Mouse (Mus musculus) kidney, embryonic 14.5 days (tissue): ENCODE results near the gene 1520401A03Rik. TPM values are rescaled to one million over a fixed set of nuclear protein-coding genes. Genes with fewer than 3 reads are reported as not detected.

Experiments
- ATAC-seq: fragments of 200-750 bp; cut with Nextera tagmentation; 2 replicates; pipeline ENCODE4 v1.8.0; 2017; ENCODE audit warnings: moderate number of reproducible peaks, mild to moderate bottlenecking, moderate TSS enrichment, moderate library complexity; ENCODE audit not compliant: low FRiP score, low TSS enrichment
- H3K27ac ChIP-seq: fragments of 300-500 bp; sonication (generic); 2 replicates; pipeline ENCODE4 v1.5.1; 2014; ENCODE audit warnings: low read depth, mild to moderate bottlenecking, low read length, moderate library complexity, mixed read lengths
- H3K27me3 ChIP-seq: fragments of 300-500 bp; sonication (generic); 2 replicates; pipeline ENCODE4 v1.6.1; 2014; ENCODE audit warnings: mild to moderate bottlenecking, low read length; ENCODE audit not compliant: control insufficient read depth, insufficient read depth
- H3K36me3 ChIP-seq: fragments of 300-500 bp; sonication (generic); 2 replicates; pipeline ENCODE4 v1.6.1; 2014; ENCODE audit warnings: low read length, mixed read lengths; ENCODE audit not compliant: control insufficient read depth, insufficient read depth
- H3K4me1 ChIP-seq: fragments of 300-500 bp; sonication (generic); 2 replicates; pipeline ENCODE4 v1.6.1; 2014; ENCODE audit warnings: low read length, mixed read lengths; ENCODE audit not compliant: control insufficient read depth, insufficient read depth
- H3K4me2 ChIP-seq: fragments of 300-500 bp; sonication (generic); replicated peaks from 2 replicates; pipeline ENCODE4 v1.6.1; 2014; ENCODE audit warnings: low read depth, mild to moderate bottlenecking, low read length
- H3K4me3 ChIP-seq: fragments of 300-500 bp; sonication (generic); 2 replicates; pipeline ENCODE4 v1.5.1; 2014; ENCODE audit warnings: mild to moderate bottlenecking, low read length
- H3K9ac ChIP-seq: fragments of 300-500 bp; sonication (generic); 2 replicates; pipeline ENCODE4 v1.6.1; 2014; ENCODE audit warnings: low read depth, mild to moderate bottlenecking, low read length, moderate library complexity
- H3K9me3 ChIP-seq: fragments of 300-500 bp; sonication (generic); 2 replicates; pipeline ENCODE4 v1.6.1; 2016; ENCODE audit warnings: low read length; ENCODE audit not compliant: control insufficient read depth
- WGBS: fragments of 180-500 bp; shearing (Covaris S2); extraction: QIAGEN DNeasy Blood & Tissue Kit; methylation state at CpG from one replicate; pipeline ENCODE4 v1.1.7; 2014; 5-methylcytosine and 5-hydroxymethylcytosine counted together
- polyA plus RNA-seq: library from polyadenylated mRNA; unstranded; fragments of >200 nt; fragmentation: Nextera tagmentation; extraction: Ambion mirVana; gene quantifications from 2 replicates; pipeline ENCODE4 v1.2.1, GENCODE M21; 2014

Gene 1520401A03Rik
- polyA plus RNA-seq, 1 experiment from 2014 or later: 0.15 TPM

DNA sequence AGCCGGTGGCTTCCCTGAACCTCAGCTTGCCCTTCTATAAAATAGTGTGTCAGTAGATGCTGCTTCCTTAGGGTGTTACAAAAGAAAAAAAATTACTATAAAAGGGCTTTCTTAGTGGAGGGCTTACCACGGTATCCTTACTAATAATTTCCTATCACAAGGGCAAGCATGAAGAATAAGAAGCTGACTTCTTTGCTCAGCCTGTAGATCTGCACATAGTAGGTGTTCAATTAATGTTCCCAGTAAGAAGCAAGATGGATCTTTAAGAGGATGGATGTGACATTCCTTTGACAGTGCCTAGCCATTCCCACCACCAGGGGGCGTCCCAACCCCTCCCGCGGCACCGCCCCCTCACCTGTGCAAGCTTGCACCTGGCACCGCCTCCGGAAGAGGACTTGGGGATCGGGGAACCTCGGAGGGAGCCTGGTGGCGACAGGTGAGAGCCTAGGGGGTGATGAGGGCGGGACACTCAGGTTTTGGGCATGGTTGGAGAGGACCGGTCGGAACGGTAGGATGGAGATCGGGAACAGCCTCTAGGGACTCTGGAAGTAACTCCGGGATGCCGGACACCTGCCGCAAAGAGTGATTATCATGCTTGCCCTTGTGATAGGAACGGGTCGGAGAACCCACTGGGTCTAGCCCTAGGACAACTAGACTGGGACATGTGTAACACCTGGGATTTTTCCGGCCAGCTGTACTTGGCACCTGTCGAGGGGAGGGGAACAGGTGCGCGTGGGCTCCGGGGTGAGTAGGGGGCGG is 62.3 kb downstream of the 1520401A03Rik start, which contains the start of gene Bicdl2:
Bicdl2 (plus strand) TSS at position 390 of the 759 bp plus-strand sequence.
- ATAC-seq: 0 out of 2 replicates have a peak, but pooled peaks have one; percentile 11
- peaks cover 37% of the 10 kb centered on the region for H3K27me3 ChIP-seq
- H3K27ac ChIP-seq: no peak within 1 kb of the TSS
- H3K4me2 ChIP-seq: peak within 1 kb of the TSS; percentile 43
- peak within 1 kb of the TSS; percentile 27 for H3K4me3 ChIP-seq
- no peaks in the 10 kb centered on the region for H3K36me3 ChIP-seq
- H3K9ac ChIP-seq: no peak within 1 kb of the TSS; the same call in 1 of the 2 replicates
- H3K4me1 ChIP-seq: no peaks in the 10 kb centered on the region; the same call in 1 of the 2 replicates
- 5% methylated on average over 27 of the region's 27 CpGs for WGBS
- H3K9me3 ChIP-seq: no peaks in the 10 kb centered on the region

DNA sequence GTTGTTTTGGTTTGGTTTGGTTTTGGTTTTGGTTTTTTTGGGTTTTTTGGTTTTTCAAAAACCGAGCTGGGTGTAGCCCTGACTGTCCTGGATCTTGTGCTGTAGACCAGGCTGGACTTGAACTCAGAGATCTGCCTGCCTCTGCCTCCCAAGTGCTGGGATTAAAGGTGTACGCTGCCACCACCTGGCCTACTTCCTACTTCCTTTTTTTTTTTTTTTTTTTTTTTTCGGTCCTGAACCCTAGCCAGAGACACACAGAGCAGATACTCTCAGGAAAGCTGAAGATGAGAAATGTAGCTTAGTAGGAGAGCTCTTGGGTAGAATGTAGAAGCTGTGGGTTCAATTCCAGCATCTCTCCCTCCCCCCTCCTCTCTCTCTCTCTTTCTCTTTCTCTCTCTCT is 64.1 kb downstream of the 1520401A03Rik start:
- H3K9ac ChIP-seq: no peak overlapping the region
- peaks cover 37% of the 10 kb centered on the region for H3K27me3 ChIP-seq
- no peak overlapping the region for H3K27ac ChIP-seq
- H3K4me1 ChIP-seq: no peaks in the 10 kb centered on the region; the same call in 1 of the 2 replicates
- H3K36me3 ChIP-seq: no peaks in the 10 kb centered on the region
- WGBS: 81% methylated on average over 3 of the region's 3 CpGs
- ATAC-seq: no peak
- no peak overlapping the region for H3K4me2 ChIP-seq
- no peaks in the 10 kb centered on the region for H3K9me3 ChIP-seq
- no peak overlapping the region for H3K4me3 ChIP-seq

Other genes starting within 250 kb of the 1520401A03Rik start
- not detected in 2 replicates for gene Vmn2r117, start 243.1 kb downstream of the 1520401A03Rik start, polyA plus RNA-seq
- 19.5 and 24.9 TPM in 2 replicates for gene Zfp213, start 158.5 kb downstream of the 1520401A03Rik start, polyA plus RNA-seq
- gene Zfp13, start 123.3 kb downstream of the 1520401A03Rik start, polyA plus RNA-seq: 15.3 and 19.1 TPM in 2 replicates
- 0.29 and 0.45 TPM in 2 replicates for gene Zscan10, start 121.9 kb downstream of the 1520401A03Rik start, polyA plus RNA-seq
- 0.46 and 1.3 TPM in 2 replicates for gene Mmp25, start 77.5 kb downstream of the 1520401A03Rik start, polyA plus RNA-seq
- 0.76 and 1.2 TPM in 2 replicates for gene Bicdl2, start 62.3 kb downstream of the 1520401A03Rik start, polyA plus RNA-seq
- gene Hcfc1r1, start 49.2 kb downstream of the 1520401A03Rik start, polyA plus RNA-seq: 61.9 and 83.8 TPM in 2 replicates
- 53.0 and 62.9 TPM in 2 replicates for gene Thoc6, start 48.9 kb downstream of the 1520401A03Rik start, polyA plus RNA-seq
- 14.5 and 16.4 TPM in 2 replicates for gene Tnfrsf12a, start 45.3 kb downstream of the 1520401A03Rik start, polyA plus RNA-seq
- 153 and 181 TPM in 2 replicates for gene Cldn6, start 43.5 kb downstream of the 1520401A03Rik start, polyA plus RNA-seq
- gene Cldn9, start 38.8 kb downstream of the 1520401A03Rik start, polyA plus RNA-seq: 63.7 and 65.5 TPM in 2 replicates
- 41.6 and 56.4 TPM in 2 replicates for gene Pkmyt1, start 3.6 kb upstream of the 1520401A03Rik start, polyA plus RNA-seq
- gene Paqr4, start 18.1 kb upstream of the 1520401A03Rik start, polyA plus RNA-seq: 14.7 and 17.6 TPM in 2 replicates
- 2.1 and 2.9 TPM in 2 replicates for gene Kremen2, start 23.1 kb upstream of the 1520401A03Rik start, polyA plus RNA-seq
- gene Flywch1, start 48.8 kb upstream of the 1520401A03Rik start, polyA plus RNA-seq: 73.0 and 91.7 TPM in 2 replicates
- gene Flywch2, start 63.3 kb upstream of the 1520401A03Rik start, polyA plus RNA-seq: 40.7 and 43.7 TPM in 2 replicates
- gene Srrm2, start 67.7 kb upstream of the 1520401A03Rik start, polyA plus RNA-seq: 560 and 567 TPM in 2 replicates
- 982 and 1,429 TPM in 2 replicates for gene Elob, start 106.4 kb upstream of the 1520401A03Rik start, polyA plus RNA-seq
- gene Prss33, start 113.3 kb upstream of the 1520401A03Rik start, polyA plus RNA-seq: 0.26 and 0.41 TPM in 2 replicates
- gene Prss32, start 121.1 kb upstream of the 1520401A03Rik start, polyA plus RNA-seq: 0.14 TPM in 1 of 2 replicates, not detected in the other
- 3.1 and 3.9 TPM in 2 replicates for gene Prss41, start 121.4 kb upstream of the 1520401A03Rik start, polyA plus RNA-seq
- not detected in 2 replicates for gene Prss21, start 145.3 kb upstream of the 1520401A03Rik start, polyA plus RNA-seq
- not detected in 2 replicates for gene Dcpp1, start 158.1 kb upstream of the 1520401A03Rik start, polyA plus RNA-seq
- not detected in 2 replicates for gene Dcpp2, start 158.1 kb upstream of the 1520401A03Rik start, polyA plus RNA-seq
- not detected in 2 replicates for gene Dcpp3, start 194.7 kb upstream of the 1520401A03Rik start, polyA plus RNA-seq
- gene Sbp, start 218.9 kb upstream of the 1520401A03Rik start, polyA plus RNA-seq: not detected in 2 replicates
- gene Sbpl, start 232.5 kb upstream of the 1520401A03Rik start, polyA plus RNA-seq: not detected in 2 replicates